Mouse (Mus musculus): Measurements from ENCODE around the gene Arid1b.

DNA sequence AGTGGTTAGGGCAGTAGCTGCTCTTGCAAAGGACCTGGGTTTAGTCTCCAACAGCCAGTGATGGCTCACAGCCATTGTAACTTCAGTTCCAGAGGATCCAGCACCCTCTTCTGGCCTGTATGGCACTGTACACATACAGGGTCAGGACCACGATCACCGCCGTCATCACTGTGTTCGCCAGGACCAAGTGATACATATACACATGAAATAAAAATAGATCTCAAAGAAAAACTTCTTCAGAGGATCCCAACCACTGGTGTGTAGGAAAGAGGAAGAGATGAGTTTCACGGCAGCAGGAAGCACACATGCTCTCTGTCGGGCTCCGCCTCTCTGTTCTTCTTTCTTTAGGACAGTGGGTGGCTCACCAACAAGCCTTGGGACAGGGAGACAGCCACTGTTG lies 322.4 kb downstream of the Arid1b start:
- TF ChIP-seq ZNF384 (IDR thresholded peaks at IDR 0.05; ENCODE audit: low read depth, low read length) (no peak), CHD2 (IDR thresholded peaks at IDR 0.05; ENCODE audit: low read depth, low read length) (no peak)

Data from ES-E14 (cell line).